Mouse (Mus musculus) retina, postnatal 7 days (tissue): ENCODE data around the gene Dppa2.
"Not testable (repeated sequence)": the region's sequence is repeated elsewhere in the genome, so short reads cannot be mapped to it uniquely, and the experiment has no call there.

Experiments
- DNase-seq: peaks from one replicate; pipeline ENCODE4 v3.0.0-alpha.2; 2012; ENCODE audit warnings: low read depth, low spot score

Gene Dppa2

GRCm38 (mm10) chr16:48303509-48303908, at the start of gene Dppa2:
TSS of gene Dppa2 (plus strand) at chr16:48303908.
- DNase-seq = no peak

- no peak for DNase-seq
Observed at GRCm38 (mm10) chr16:48254584-48254983, 49.1 kb upstream of the Dppa2 start.

- no peak for DNase-seq
Observed at GRCm38 (mm10) chr16:48259519-48259918, 44.2 kb upstream of the Dppa2 start.

GRCm38 (mm10) chr16:48262901-48263300, 40.8 kb upstream of the Dppa2 start:
- DNase-seq = no peak

GRCm38 (mm10) chr16:48265856-48266255, 37.9 kb upstream of the Dppa2 start:
- DNase-seq = no peak

GRCm38 (mm10) chr16:48276940-48277339, 26.8 kb upstream of the Dppa2 start:
- no peak for DNase-seq

- no peak for DNase-seq
Observed at GRCm38 (mm10) chr16:48280883-48281282, 22.8 kb upstream of the Dppa2 start.

- DNase-seq = no peak
Observed at GRCm38 (mm10) chr16:48282801-48283200, 20.9 kb upstream of the Dppa2 start.

GRCm38 (mm10) chr16:48283517-48283916, 20.2 kb upstream of the Dppa2 start, which contains the start of gene Dppa4:
TSS of gene Dppa4 (plus strand) at chr16:48283733.
- DNase-seq = no peak

- DNase-seq = no peak
Observed at GRCm38 (mm10) chr16:48285517-48285916, 18.2 kb upstream of the Dppa2 start.

- no peak for DNase-seq
Observed at GRCm38 (mm10) chr16:48297384-48298136, 6.1 kb upstream of the Dppa2 start.

GRCm38 (mm10) chr16:48299884-48300283, 3.8 kb upstream of the Dppa2 start:
- DNase-seq = no peak

- DNase-seq = no peak
Observed at GRCm38 (mm10) chr16:48303983-48304382, 275 bp downstream of the Dppa2 start.

- DNase-seq = not testable (repeated sequence)
Observed at GRCm38 (mm10) chr16:48308916-48309315, 5.2 kb downstream of the Dppa2 start.

GRCm38 (mm10) chr16:48309912-48310630, 6.4 kb downstream of the Dppa2 start:
- no peak for DNase-seq

GRCm38 (mm10) chr16:48315294-48315693, 11.6 kb downstream of the Dppa2 start:
- DNase-seq = no peak

- no peak for DNase-seq
Observed at GRCm38 (mm10) chr16:48320781-48321180, 17.1 kb downstream of the Dppa2 start.

GRCm38 (mm10) chr16:48323133-48323532, 19.4 kb downstream of the Dppa2 start:
- DNase-seq = no peak

- DNase-seq = no peak
Observed at GRCm38 (mm10) chr16:48323602-48324345, 20.1 kb downstream of the Dppa2 start.

- DNase-seq = no peak
Observed at GRCm38 (mm10) chr16:48326903-48327302, 23.2 kb downstream of the Dppa2 start.

GRCm38 (mm10) chr16:48328420-48328819, 24.7 kb downstream of the Dppa2 start:
- DNase-seq = no peak

- no peak for DNase-seq
Observed at GRCm38 (mm10) chr16:48331822-48332221, 28.1 kb downstream of the Dppa2 start.
